Mouse (Mus musculus): ENCODE data around the gene Ccl1. TPM values are rescaled to one million over a fixed set of nuclear protein-coding genes. Genes with fewer than 3 reads are reported as not detected.

Ccl1 gene
- total RNA-seq, 2 experiments from 2014 or later, result not detected

GRCm38 (mm10) chr11:82139492-82140094 is 165.9 kb downstream of the Ccl1 start:
- no peak for ATAC-seq (replicated peaks; ENCODE audit: low FRiP score, poor library complexity, severe bottlenecking)

- no peak for ATAC-seq (replicated peaks; ENCODE audit: low FRiP score, poor library complexity, severe bottlenecking)
Measured at GRCm38 (mm10) chr11:82136196-82136595, 169.3 kb downstream of the Ccl1 start.

- no peak for ATAC-seq (replicated peaks; ENCODE audit: low FRiP score, poor library complexity, severe bottlenecking)
Measured at GRCm38 (mm10) chr11:82132977-82133376, 172.5 kb downstream of the Ccl1 start.

Other genes starting within 250 kb of the Ccl1 start
- gene Ccl11, start 247.9 kb downstream of the Ccl1 start, total RNA-seq (2015; ENCODE audit: low replicate concordance), result not detected in 2 replicates
- not detected in 2 replicates for gene Ccl11, start 247.9 kb downstream of the Ccl1 start, total RNA-seq (2017; ENCODE audit: low replicate concordance)
- not detected in 2 replicates for gene Ccl12, start 203.8 kb downstream of the Ccl1 start, total RNA-seq (2015; ENCODE audit: low replicate concordance)
- not detected in 2 replicates for gene Ccl12, start 203.8 kb downstream of the Ccl1 start, total RNA-seq (2017; ENCODE audit: low replicate concordance)
- not detected in 2 replicates for gene Ccl8, start 190.5 kb downstream of the Ccl1 start, total RNA-seq (2015; ENCODE audit: low replicate concordance)
- gene Ccl8, start 190.5 kb downstream of the Ccl1 start, total RNA-seq (2017; ENCODE audit: low replicate concordance), result not detected in 2 replicates
- not detected in 2 replicates for gene Tmem132e, start 83.2 kb upstream of the Ccl1 start, total RNA-seq (2015; ENCODE audit: low replicate concordance)
- not detected in 2 replicates for gene Tmem132e, start 83.2 kb upstream of the Ccl1 start, total RNA-seq (2017; ENCODE audit: low replicate concordance)